18 mouse cellular contexts compared by ENCODE assay signal in genomic region chr9:121056526-121056925, GRCm38 (mm10).
"Had no signal": no experiment of that assay in that cellular context is flagged by ENCODE, and none has a peak within 500 bp of the region (broad histone marks: within the 10 kb centered on the region; RNA-seq: fewer than 3 reads in every experiment).

No protein-coding gene starts in this region.

- H3K27me3 ChIP-seq: midbrain, embryonic 13.5 days; neural tube, embryonic 13.5 days; neural tube, embryonic 15.5 days had no signal

- DNase-seq: lung, adult 18-20 months; lung, embryonic 14.5 days; lung, postnatal 10 days; lung, postnatal 4 days; retina, postnatal 1 day; right cerebral cortex, adult 18-20 months; right cerebral cortex, postnatal 25 days; right cerebral cortex, postnatal 4 days; spleen, adult 18-20 months; thymus, adult 18-20 months; thymus, postnatal 14 days; thymus, postnatal 36 days had no signal

- H3K36me3 ChIP-seq: midbrain, embryonic 10.5 days; midbrain, embryonic 13.5 days; neural tube, embryonic 13.5 days; neural tube, embryonic 15.5 days had no signal

- H3K4me3 ChIP-seq: midbrain, embryonic 10.5 days; midbrain, embryonic 13.5 days; myocyte; neural tube, embryonic 13.5 days; neural tube, embryonic 15.5 days had no signal

- H3K9me3 ChIP-seq: midbrain, embryonic 10.5 days; neural tube, embryonic 13.5 days; neural tube, embryonic 15.5 days had no signal

- H3K4me2 ChIP-seq: lung, embryonic 14.5 days; midbrain, embryonic 13.5 days; neural tube, embryonic 13.5 days; neural tube, embryonic 15.5 days had no signal

- H3K27ac ChIP-seq: midbrain, embryonic 10.5 days; midbrain, embryonic 13.5 days; neural tube, embryonic 15.5 days had no signal

- ATAC-seq: midbrain, embryonic 13.5 days; midbrain, embryonic 16.5 days had no signal

- H3K9ac ChIP-seq: lung, embryonic 14.5 days; midbrain, embryonic 13.5 days; neural tube, embryonic 13.5 days; neural tube, embryonic 15.5 days had no signal
